Mouse (Mus musculus) heart, embryonic 11.5 days (tissue): ENCODE results near the gene Neurl2. TPM values are rescaled to one million over a fixed set of nuclear protein-coding genes. Genes with fewer than 3 reads are reported as not detected.

Experiments
- ATAC-seq: fragments of 200-750 bp; cut with Nextera tagmentation; replicated peaks from 2 replicates; pipeline ENCODE4 v1.8.0; 2017; ENCODE audit warnings: moderate library complexity; ENCODE audit not compliant: insufficient number of reproducible peaks, low FRiP score, low TSS enrichment
- H3K27ac ChIP-seq: fragments of 300-500 bp; sonication (generic); 2 replicates; pipeline ENCODE4 v1.5.1; 2014; ENCODE audit warnings: mild to moderate bottlenecking, low read depth, low read length
- H3K27me3 ChIP-seq: fragments of 300-500 bp; sonication (generic); 2 replicates; pipeline ENCODE4 v1.6.1; 2014; ENCODE audit warnings: mild to moderate bottlenecking, low read length, mixed read lengths; ENCODE audit not compliant: control insufficient read depth, insufficient read depth
- H3K36me3 ChIP-seq: fragments of 300-500 bp; sonication (generic); 2 replicates; pipeline ENCODE4 v1.6.1; 2014; ENCODE audit warnings: mild to moderate bottlenecking, low read length, moderate library complexity, mixed read lengths; ENCODE audit not compliant: control insufficient read depth, insufficient read depth
- H3K4me1 ChIP-seq: fragments of 300-500 bp; sonication (generic); 2 replicates; pipeline ENCODE4 v1.6.1; 2014; ENCODE audit warnings: low read length; ENCODE audit not compliant: control insufficient read depth, insufficient read depth
- H3K4me2 ChIP-seq: fragments of 300-500 bp; sonication (generic); 2 replicates; pipeline ENCODE4 v1.6.1; 2014; ENCODE audit warnings: mild to moderate bottlenecking, moderate library complexity
- H3K4me3 ChIP-seq: fragments of 300-500 bp; sonication (generic); 2 replicates; pipeline ENCODE4 v1.5.1; 2014; ENCODE audit warnings: low read depth, low read length
- H3K9ac ChIP-seq: fragments of 300-500 bp; sonication (generic); 2 replicates; pipeline ENCODE4 v1.6.1; 2014; ENCODE audit warnings: mild to moderate bottlenecking, low read depth, low read length, moderate library complexity
- H3K9me3 ChIP-seq: fragments of 300-500 bp; sonication (generic); replicated peaks from 2 replicates; pipeline ENCODE4 v1.6.1; 2016; ENCODE audit warnings: low read length; ENCODE audit not compliant: control insufficient read depth
- WGBS: fragments of 180-500 bp; shearing (Covaris S2); extraction: QIAGEN DNeasy Blood & Tissue Kit; methylation state at CpG from one replicate; pipeline ENCODE4 v1.1.7; 2014; ENCODE audit not compliant: insufficient replicate concordance; 5-methylcytosine and 5-hydroxymethylcytosine counted together
- polyA plus RNA-seq: library from polyadenylated mRNA; unstranded; fragments of >200 nt; fragmentation: Nextera tagmentation; extraction: Ambion mirVana; gene quantifications from 2 replicates; pipeline ENCODE4 v1.2.1, GENCODE M21; 2014

Gene Neurl2
- polyA plus RNA-seq, 1 experiment from 2014 or later = 43.2 TPM

- Histone ChIP-seq H3K27ac (no peak overlapping the region), H3K4me1 (peaks cover 1% of the 10 kb centered on the region; the same call in 1 of the 2 replicates), H3K4me2 (no peak overlapping the region), H3K9ac (no peak overlapping the region), H3K9me3 (no peaks in the 10 kb centered on the region), H3K27me3 (no peaks in the 10 kb centered on the region), H3K36me3 (peaks cover 9% of the 10 kb centered on the region), H3K4me3 (no peak overlapping the region)
- ATAC-seq = no peak
- 83% methylated on average over 16 of the region's 16 CpGs for WGBS
These were observed 6.0 kb downstream of the Neurl2 start for GRCm38 (mm10) chr2:164827146-164827850.

GRCm38 (mm10) chr2:164825521-164825920 is 7.7 kb downstream of the Neurl2 start:
- H3K9ac ChIP-seq = no peak overlapping the region
- H3K4me2 ChIP-seq = no peak overlapping the region
- no peaks in the 10 kb centered on the region for H3K27me3 ChIP-seq
- WGBS = 95% methylated on average over 17 of the region's 17 CpGs
- H3K36me3 ChIP-seq = peaks cover 9% of the 10 kb centered on the region
- H3K9me3 ChIP-seq = no peaks in the 10 kb centered on the region
- no peak for ATAC-seq
- H3K27ac ChIP-seq = no peak overlapping the region
- H3K4me1 ChIP-seq = no peaks in the 10 kb centered on the region
- H3K4me3 ChIP-seq = no peak overlapping the region

GRCm38 (mm10) chr2:164823969-164824368 is 9.3 kb downstream of the Neurl2 start:
- no peaks in the 10 kb centered on the region for H3K9me3 ChIP-seq
- H3K36me3 ChIP-seq = peaks cover 9% of the 10 kb centered on the region; the same call in 1 of the 2 replicates
- H3K9ac ChIP-seq = no peak overlapping the region
- H3K27ac ChIP-seq = no peak overlapping the region
- H3K4me2 ChIP-seq = peak overlapping the region; percentile 61; the same call in 1 of the 2 replicates
- no peaks in the 10 kb centered on the region for H3K27me3 ChIP-seq
- 92% methylated on average over 4 of the region's 4 CpGs for WGBS
- ATAC-seq = no peak
- H3K4me3 ChIP-seq = no peak overlapping the region
- H3K4me1 ChIP-seq = no peaks in the 10 kb centered on the region

- Histone ChIP-seq H3K27me3 (no peaks in the 10 kb centered on the region), H3K9me3 (no peaks in the 10 kb centered on the region), H3K36me3 (peaks cover 9% of the 10 kb centered on the region; the same call in 1 of the 2 replicates), H3K27ac (peak overlapping the region; percentile 66), H3K4me1 (no peaks in the 10 kb centered on the region), H3K4me3 (peak overlapping the region; percentile 63), H3K4me2 (peak overlapping the region; percentile 61), H3K9ac (peak overlapping the region; percentile 73)
- ATAC-seq = peak; percentile 44
- 2% methylated on average over 10 of the region's 10 CpGs for WGBS
These were observed 10.1 kb downstream of the Neurl2 start for GRCm38 (mm10) chr2:164823181-164823585.

- WGBS = 2% methylated on average over 32 of the region's 32 CpGs
- peak within 1 kb of the TSS; percentile 61 for H3K4me2 ChIP-seq
- peaks cover 3% of the 10 kb centered on the region for H3K4me1 ChIP-seq
- H3K9ac ChIP-seq = peak within 1 kb of the TSS; percentile 73
- H3K9me3 ChIP-seq = no peaks in the 10 kb centered on the region
- peak within 1 kb of the TSS; percentile 66 for H3K27ac ChIP-seq
- peak within 1 kb of the TSS; percentile 63 for H3K4me3 ChIP-seq
- peak; percentile 98 for ATAC-seq
- H3K27me3 ChIP-seq = no peaks in the 10 kb centered on the region
- H3K36me3 ChIP-seq = peaks cover 9% of the 10 kb centered on the region; the same call in 1 of the 2 replicates
These were observed 10.6 kb downstream of the Neurl2 start, which contains the start of gene Zswim1 for GRCm38 (mm10) chr2:164822636-164823165. Gene Zswim1 (plus strand): TSS chr2:164822686.

- 83% methylated on average over 6 of the region's 6 CpGs for WGBS
- peaks cover 9% of the 10 kb centered on the region; the same call in 1 of the 2 replicates for H3K36me3 ChIP-seq
These were observed 12.2 kb downstream of the Neurl2 start for GRCm38 (mm10) chr2:164821060-164821459.

GRCm38 (mm10) chr2:164817703-164818102 is 15.6 kb downstream of the Neurl2 start:
- H3K9ac ChIP-seq = no peak overlapping the region
- WGBS = 54% methylated on average over 5 of the region's 5 CpGs
- no peak overlapping the region for H3K4me2 ChIP-seq
- H3K27me3 ChIP-seq = no peaks in the 10 kb centered on the region
- no peaks in the 10 kb centered on the region for H3K9me3 ChIP-seq
- no peak overlapping the region for H3K4me3 ChIP-seq
- no peaks in the 10 kb centered on the region for H3K36me3 ChIP-seq
- no peak overlapping the region; the same call in 1 of the 2 replicates for H3K27ac ChIP-seq
- peaks cover 15% of the 10 kb centered on the region for H3K4me1 ChIP-seq
- ATAC-seq = peak; percentile 59; the same call in 1 of the 2 replicates

More at GRCm38 (mm10) chr2:164821060-164821459, 12.2 kb downstream of the Neurl2 start:
- no peaks in the 10 kb centered on the region for H3K9me3 ChIP-seq
- no peak overlapping the region for H3K27ac ChIP-seq
- no peak overlapping the region for H3K9ac ChIP-seq
- peaks cover 10% of the 10 kb centered on the region for H3K4me1 ChIP-seq
- H3K4me2 ChIP-seq = no peak overlapping the region
- no peaks in the 10 kb centered on the region for H3K27me3 ChIP-seq
- no peak for ATAC-seq
- no peak overlapping the region for H3K4me3 ChIP-seq

- Histone ChIP-seq H3K4me1 (peaks cover 15% of the 10 kb centered on the region), H3K4me2 (no peak overlapping the region), H3K36me3 (no peaks in the 10 kb centered on the region), H3K4me3 (no peak overlapping the region), H3K9ac (no peak overlapping the region), H3K27me3 (no peaks in the 10 kb centered on the region), H3K27ac (no peak overlapping the region), H3K9me3 (no peaks in the 10 kb centered on the region)
- no peak for ATAC-seq
- 62% methylated on average over 6 of the region's 6 CpGs for WGBS
These were observed 16.1 kb downstream of the Neurl2 start for GRCm38 (mm10) chr2:164817206-164817605.
